Mouse (Mus musculus) left cerebral cortex, adult 9 months (tissue): ENCODE measurements at regions not wholly inside any gene's neighbourhood (a gene's known extent, or its start where the extent isn't known, plus 50 kb on each side); places are given as distances from the start of the nearest gene placed in this dataset.
A peak's percentile ranks its signal among the peaks of the same experiment; 100 is the strongest.

Experiments
- DNase-seq, 2 experiments: peaks; one replicate each; pipeline ENCODE4 v3.0.0; 2022; ENCODE audit warnings: low spot score in 2 of 2

GRCm38 (mm10) chr3:26465158-26465557 is 132.9 kb upstream of the Nlgn1 start:
- peak; percentile 6 to 11 for DNase-seq

GRCm38 (mm10) chr3:26454921-26455320 is 122.7 kb upstream of the Nlgn1 start:
- DNase-seq = no peak

DNA sequence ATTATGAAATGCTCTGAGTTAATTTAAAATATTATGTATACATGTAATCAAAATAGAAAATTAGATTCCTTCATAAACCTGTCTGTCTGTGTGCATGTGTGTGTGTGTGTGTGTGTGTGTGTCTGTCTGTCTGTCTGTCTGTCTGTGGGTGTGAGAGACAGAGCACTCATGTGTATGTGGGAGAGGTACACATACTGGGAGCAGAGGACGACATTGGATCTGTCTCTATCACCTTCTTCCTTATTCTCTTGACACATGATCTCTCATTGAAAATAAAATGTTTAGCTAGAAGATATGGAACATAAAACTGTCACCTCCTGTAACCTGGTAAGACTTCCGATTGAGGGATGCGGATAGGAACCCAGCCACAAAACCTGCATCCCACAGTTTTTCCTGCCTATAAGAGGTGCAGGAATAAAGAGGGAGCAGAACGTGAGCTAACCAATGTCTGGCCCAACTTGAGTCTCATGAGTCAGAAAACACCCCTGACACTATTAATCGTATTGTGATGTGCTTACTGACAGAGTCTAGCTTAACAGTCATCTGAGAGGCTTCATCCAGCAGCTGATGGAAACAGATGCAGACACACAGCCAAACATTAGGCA is 105.6 kb upstream of the Nlgn1 start:
- no peak for DNase-seq
